Mouse (Mus musculus) stomach, embryonic 14.5 days (tissue): ENCODE data around the gene Chchd10. TPM values are rescaled to one million over a fixed set of nuclear protein-coding genes. Genes with fewer than 3 reads are reported as not detected.

Source experiments
- ATAC-seq: fragments of 200-750 bp; cut with Nextera tagmentation; 2 replicates; pipeline ENCODE4 v1.8.0; 2017; ENCODE audit warnings: low read depth, moderate TSS enrichment; ENCODE audit not compliant: insufficient number of reproducible peaks, insufficient read depth, low FRiP score
- H3K27ac ChIP-seq: fragments of 300-500 bp; sonication (generic); 2 replicates; pipeline ENCODE4 v1.5.1; 2014; ENCODE audit warnings: mild to moderate bottlenecking, low read length, moderate library complexity, mixed read lengths
- H3K27me3 ChIP-seq: fragments of 300-500 bp; sonication (generic); 2 replicates; pipeline ENCODE4 v1.6.1; 2014; ENCODE audit warnings: low read length, control low read depth, mixed read lengths; ENCODE audit not compliant: control insufficient read depth, insufficient read depth
- H3K36me3 ChIP-seq: fragments of 300-500 bp; sonication (generic); 2 replicates; pipeline ENCODE4 v1.6.1; 2014; ENCODE audit warnings: mild to moderate bottlenecking, control low read depth, low read length, moderate library complexity, mixed read lengths; ENCODE audit not compliant: control insufficient read depth, insufficient read depth
- H3K4me1 ChIP-seq: fragments of 300-500 bp; sonication (generic); 2 replicates; pipeline ENCODE4 v1.6.1; 2014; ENCODE audit warnings: low read length, control low read depth, mixed read lengths; ENCODE audit not compliant: control insufficient read depth, insufficient read depth
- H3K4me2 ChIP-seq: fragments of 300-500 bp; sonication (generic); replicated peaks from 2 replicates; pipeline ENCODE4 v1.6.1; 2014; ENCODE audit warnings: low read depth, low read length, control low read depth
- H3K4me3 ChIP-seq: fragments of 300-500 bp; sonication (generic); 2 replicates; pipeline ENCODE4 v1.5.1; 2014; ENCODE audit warnings: low read depth, low read length, control low read depth
- H3K9ac ChIP-seq: fragments of 300-500 bp; sonication (generic); replicated peaks from 2 replicates; pipeline ENCODE4 v1.6.1; 2014; ENCODE audit warnings: low read depth, mild to moderate bottlenecking, control low read depth, low read length, moderate library complexity, mixed read lengths
- H3K9me3 ChIP-seq: fragments of 300-500 bp; sonication (generic); 2 replicates; pipeline ENCODE4 v1.6.1; 2016; ENCODE audit warnings: low read depth, low read length, control low read depth; ENCODE audit not compliant: control insufficient read depth
- WGBS: fragments of 180-500 bp; shearing (Covaris S2); extraction: QIAGEN DNeasy Blood & Tissue Kit; methylation state at CpG from one replicate; pipeline ENCODE4 v1.1.7; 2014; 5-methylcytosine and 5-hydroxymethylcytosine counted together
- polyA plus RNA-seq: library from polyadenylated mRNA; unstranded; fragments of >200 nt; fragmentation: Nextera tagmentation; extraction: Ambion mirVana; gene quantifications from 2 replicates; pipeline ENCODE4 v1.2.1, GENCODE M21; 2014

The Chchd10 gene
- polyA plus RNA-seq, 1 experiment from 2014 or later: 47.6 TPM

DNA sequence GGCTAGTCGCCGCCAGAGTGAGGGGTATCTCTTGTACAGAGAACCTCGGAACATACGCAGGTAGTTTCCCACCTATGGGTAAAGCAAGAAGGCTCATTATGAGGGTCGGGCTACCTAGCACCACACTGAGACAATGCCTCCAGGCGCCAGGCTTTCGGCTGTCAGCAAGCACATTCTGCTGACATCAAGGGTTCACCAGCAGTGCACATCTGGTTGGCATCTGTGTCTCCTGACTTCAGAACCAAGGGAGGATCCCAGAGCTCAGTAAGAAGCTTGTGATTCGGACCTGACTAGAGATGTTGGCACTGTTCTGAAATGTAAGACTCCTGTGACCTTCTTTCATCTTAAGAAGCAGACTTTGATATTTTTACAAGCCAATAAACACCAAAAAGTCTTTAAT is 16.1 kb upstream of the Chchd10 start:
- Histone ChIP-seq H3K9ac (no peak overlapping the region), H3K4me2 (no peak overlapping the region), H3K27ac (no peak overlapping the region), H3K4me3 (no peak overlapping the region), H3K36me3 (peaks cover 33% of the 10 kb centered on the region), H3K9me3 (no peaks in the 10 kb centered on the region), H3K4me1 (peaks cover 13% of the 10 kb centered on the region; the same call in 1 of the 2 replicates), H3K27me3 (no peaks in the 10 kb centered on the region)
- WGBS: 84% methylated on average over 8 of the region's 8 CpGs
- ATAC-seq: no peak

DNA sequence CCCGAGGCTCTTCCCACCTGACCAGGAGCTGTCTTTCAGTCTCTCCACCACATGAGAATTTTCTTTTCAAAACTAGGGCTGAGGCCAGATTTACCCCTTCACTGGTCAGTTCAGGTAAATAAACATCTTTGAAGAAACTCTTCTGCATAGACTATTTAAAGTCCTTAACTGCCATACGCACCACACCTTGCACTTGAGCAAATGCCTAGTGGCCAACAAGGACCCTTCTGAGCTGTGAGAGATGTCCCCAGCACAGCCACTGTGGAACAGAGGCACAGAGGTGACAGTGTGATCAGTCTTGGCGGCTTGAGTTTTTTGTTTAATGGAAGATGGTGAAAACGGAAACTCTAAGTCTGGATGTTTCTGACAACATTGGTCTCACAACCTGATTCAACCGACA is 13.9 kb upstream of the Chchd10 start:
- H3K4me2 ChIP-seq: no peak overlapping the region
- no peak overlapping the region for H3K9ac ChIP-seq
- no peaks in the 10 kb centered on the region for H3K9me3 ChIP-seq
- no peak overlapping the region for H3K4me3 ChIP-seq
- peaks cover 21% of the 10 kb centered on the region; the same call in 1 of the 2 replicates for H3K4me1 ChIP-seq
- H3K36me3 ChIP-seq: peaks cover 29% of the 10 kb centered on the region
- no peaks in the 10 kb centered on the region for H3K27me3 ChIP-seq
- H3K27ac ChIP-seq: no peak overlapping the region
- WGBS: 75% methylated on average over 5 of the region's 5 CpGs
- no peak for ATAC-seq

DNA sequence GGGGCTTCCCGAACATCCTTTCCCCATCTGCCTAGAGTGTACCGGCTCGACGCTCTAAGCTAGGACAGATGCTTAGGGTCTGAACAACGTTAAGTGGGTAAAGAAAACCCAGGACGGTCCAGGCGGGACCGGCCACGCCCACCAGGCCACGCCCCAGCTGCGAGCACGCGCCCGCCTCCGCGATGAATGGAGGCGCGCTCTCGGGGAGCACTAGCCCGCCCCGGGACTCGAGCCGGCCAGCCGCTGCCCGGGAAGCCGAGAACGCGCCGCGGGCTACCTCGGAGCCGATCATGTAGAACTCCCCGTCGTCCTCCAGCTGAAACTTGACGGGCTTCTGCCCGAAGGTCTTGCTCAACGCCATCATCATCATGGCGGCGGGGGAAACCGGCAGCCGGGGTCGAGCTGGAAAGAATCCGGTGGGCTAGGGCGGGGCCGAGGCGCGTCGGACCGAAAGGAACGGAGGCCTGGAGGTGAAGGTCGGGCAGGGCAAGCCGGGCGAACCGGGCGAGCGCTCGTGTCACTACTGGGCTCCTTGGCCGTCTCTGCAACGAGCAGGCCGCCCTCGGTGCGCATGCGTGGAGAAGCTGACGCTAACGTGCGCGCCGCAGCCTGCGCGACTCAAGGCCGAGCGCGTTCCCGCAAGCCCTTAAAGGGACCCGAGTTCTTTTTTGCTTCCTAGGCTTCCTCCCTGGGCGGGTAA is 11.8 kb upstream of the Chchd10 start, which contains the start of gene Smarcb1:
Gene Smarcb1, minus strand, starts transcription at position 592 of the 700 bp plus-strand sequence.
- Histone ChIP-seq H3K4me3 (peak within 1 kb of the TSS; percentile 85), H3K36me3 (peaks cover 30% of the 10 kb centered on the region), H3K27ac (peak within 1 kb of the TSS; percentile 93), H3K4me2 (peak within 1 kb of the TSS; percentile 81), H3K9me3 (no peaks in the 10 kb centered on the region), H3K4me1 (peaks cover 21% of the 10 kb centered on the region; the same call in 1 of the 2 replicates), H3K27me3 (no peaks in the 10 kb centered on the region), H3K9ac (peak within 1 kb of the TSS; percentile 62)
- under 1% methylated on average over 76 of the region's 76 CpGs for WGBS
- peak; percentile 90 for ATAC-seq

- peak overlapping the region; percentile 85 for H3K4me3 ChIP-seq
- H3K4me1 ChIP-seq: peaks cover 21% of the 10 kb centered on the region; the same call in 1 of the 2 replicates
- H3K27me3 ChIP-seq: no peaks in the 10 kb centered on the region
- 0 out of 2 replicates have a peak, but pooled peaks have one; percentile 1 for ATAC-seq
- H3K36me3 ChIP-seq: peaks cover 23% of the 10 kb centered on the region
- H3K27ac ChIP-seq: peak overlapping the region; percentile 93
- WGBS: 5% methylated on average over 22 of the region's 22 CpGs
- peak overlapping the region; percentile 81 for H3K4me2 ChIP-seq
- no peaks in the 10 kb centered on the region for H3K9me3 ChIP-seq
- peak overlapping the region; percentile 62 for H3K9ac ChIP-seq
Observed at GRCm38 (mm10) chr10:75921726-75922560, 11.0 kb upstream of the Chchd10 start.

GRCm38 (mm10) chr10:75924324-75924723 is 8.6 kb upstream of the Chchd10 start:
- no peak overlapping the region for H3K4me3 ChIP-seq
- WGBS: 56% methylated on average over 2 of the region's 2 CpGs
- ATAC-seq: no peak
- peaks cover 18% of the 10 kb centered on the region; the same call in 1 of the 2 replicates for H3K4me1 ChIP-seq
- no peaks in the 10 kb centered on the region for H3K27me3 ChIP-seq
- H3K27ac ChIP-seq: no peak overlapping the region
- no peaks in the 10 kb centered on the region for H3K9me3 ChIP-seq
- no peak overlapping the region for H3K4me2 ChIP-seq
- H3K9ac ChIP-seq: no peak overlapping the region
- peaks cover 27% of the 10 kb centered on the region for H3K36me3 ChIP-seq

- Histone ChIP-seq H3K4me2 (no peak overlapping the region), H3K9me3 (no peaks in the 10 kb centered on the region), H3K36me3 (peaks cover 27% of the 10 kb centered on the region), H3K9ac (no peak overlapping the region), H3K27me3 (no peaks in the 10 kb centered on the region), H3K27ac (no peak overlapping the region), H3K4me3 (no peak overlapping the region), H3K4me1 (peaks cover 23% of the 10 kb centered on the region)
- 77% methylated on average over 13 of the region's 13 CpGs for WGBS
- no peak for ATAC-seq
Observed at GRCm38 (mm10) chr10:75926396-75926795, 6.5 kb upstream of the Chchd10 start.

- Histone ChIP-seq H3K27me3 (no peaks in the 10 kb centered on the region), H3K4me3 (no peak overlapping the region), H3K4me2 (peak overlapping the region; percentile 91), H3K27ac (no peak overlapping the region), H3K4me1 (peaks cover 24% of the 10 kb centered on the region), H3K9me3 (no peaks in the 10 kb centered on the region), H3K9ac (no peak overlapping the region), H3K36me3 (peaks cover 11% of the 10 kb centered on the region; the same call in 1 of the 2 replicates)
- peak; percentile 19; the same call in 1 of the 2 replicates for ATAC-seq
- WGBS: 18% methylated on average over 6 of the region's 6 CpGs
Observed at GRCm38 (mm10) chr10:75930304-75930703, 2.6 kb upstream of the Chchd10 start.

DNA sequence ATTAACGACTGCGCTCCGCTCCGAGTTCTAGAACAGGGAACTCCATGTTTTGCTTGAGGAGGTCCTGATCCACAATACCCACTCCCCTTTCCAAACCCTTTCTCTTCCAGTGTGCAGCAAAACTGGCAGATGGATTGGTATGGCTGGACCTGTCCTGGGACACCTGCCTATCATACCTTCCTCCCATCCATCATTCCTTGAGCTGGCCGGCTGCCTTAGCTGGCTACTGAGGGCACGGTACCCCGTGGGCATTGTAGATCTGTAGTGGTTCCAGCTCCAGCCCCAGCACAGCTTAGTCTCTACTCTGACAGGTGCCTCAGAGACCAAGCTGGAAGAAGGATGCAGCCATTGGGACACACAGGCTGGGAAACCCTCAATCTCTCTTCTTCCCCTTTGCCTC is 1.6 kb upstream of the Chchd10 start:
- WGBS: 25% methylated on average over 7 of the region's 7 CpGs
- H3K36me3 ChIP-seq: peaks cover 6% of the 10 kb centered on the region; the same call in 1 of the 2 replicates
- peak overlapping the region; percentile 91 for H3K4me2 ChIP-seq
- H3K27me3 ChIP-seq: no peaks in the 10 kb centered on the region
- peak overlapping the region; percentile 63 for H3K4me3 ChIP-seq
- 0 out of 2 replicates have a peak overlapping the region, but pooled peaks have one; percentile 83 for H3K9ac ChIP-seq
- ATAC-seq: no peak
- peaks cover 24% of the 10 kb centered on the region for H3K4me1 ChIP-seq
- no peak overlapping the region for H3K27ac ChIP-seq
- no peaks in the 10 kb centered on the region for H3K9me3 ChIP-seq
